Mouse (Mus musculus): ENCODE measurements at regions not wholly inside any gene's neighbourhood (a gene's known extent, or its start where the extent isn't known, plus 50 kb on each side); places are given as distances from the start of the nearest gene placed in this dataset.
A peak's percentile ranks its signal among the peaks of the same experiment; 100 is the strongest.

DNA sequence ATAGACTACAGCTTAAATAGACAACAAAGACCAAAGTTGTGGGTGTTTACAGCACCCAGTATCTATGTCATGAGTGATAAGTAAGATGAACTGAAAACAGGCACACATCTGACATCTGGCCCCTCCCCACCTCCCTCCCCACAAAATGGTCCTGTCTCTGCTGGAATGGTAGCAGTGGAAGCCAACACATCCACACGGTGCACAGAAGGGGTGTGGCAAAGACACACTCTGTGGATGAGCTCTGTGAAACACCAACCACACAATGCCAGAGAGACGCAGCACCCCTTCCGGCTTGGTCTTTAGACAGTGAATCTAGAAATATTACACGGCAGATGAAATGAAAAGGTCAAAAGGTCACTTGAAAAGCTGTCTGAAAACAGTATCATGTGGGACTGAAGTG lies 85.6 kb downstream of the Fgf18 start:
- ATAC-seq (replicated peaks; ENCODE audit: low read depth, poor library complexity, severe bottlenecking): no peak

DNA sequence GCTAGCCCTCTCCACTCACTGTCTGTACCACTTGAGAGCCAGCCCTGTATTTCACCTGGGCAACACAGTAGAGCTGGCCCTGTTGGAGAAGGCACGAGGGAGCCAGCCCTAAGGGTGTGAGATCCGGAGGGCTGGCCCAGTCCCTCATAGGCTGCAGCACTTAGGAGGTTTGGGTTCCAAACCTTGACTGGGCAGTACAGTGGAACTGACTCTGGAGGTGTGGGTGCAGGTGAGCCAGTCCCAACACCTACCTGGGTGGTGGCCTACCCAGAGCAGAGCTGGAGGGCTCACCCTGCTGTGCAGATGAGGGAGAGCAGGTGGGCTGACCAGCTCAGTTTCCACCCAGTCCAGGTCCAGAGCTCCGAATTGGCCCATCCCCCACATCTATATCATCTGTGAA lies 86.8 kb downstream of the Fgf18 start:
- ATAC-seq (replicated peaks; ENCODE audit: low read depth, poor library complexity, severe bottlenecking): no peak

DNA sequence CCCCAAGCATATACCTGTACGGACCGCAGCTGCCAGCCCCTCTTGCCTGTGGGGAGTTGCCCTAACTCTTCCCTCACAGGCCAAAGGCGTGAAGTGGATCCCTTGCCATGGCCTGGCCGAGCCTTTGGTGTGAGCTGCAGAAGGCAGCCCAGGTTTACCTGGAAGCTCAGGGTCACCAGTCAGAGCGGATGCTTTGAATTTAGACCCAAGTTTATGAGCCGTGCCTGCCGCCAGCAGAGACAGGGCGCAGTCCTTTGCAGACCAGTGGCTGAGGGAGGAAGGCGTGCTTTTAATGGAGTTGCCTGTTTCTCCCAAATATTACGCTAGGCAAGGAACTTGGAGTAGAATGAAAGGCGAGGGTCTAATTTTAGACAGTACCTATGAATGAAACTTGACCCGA lies 97.0 kb downstream of the Fgf18 start:
- no peak for ATAC-seq (replicated peaks; ENCODE audit: low read depth, poor library complexity, severe bottlenecking)

DNA sequence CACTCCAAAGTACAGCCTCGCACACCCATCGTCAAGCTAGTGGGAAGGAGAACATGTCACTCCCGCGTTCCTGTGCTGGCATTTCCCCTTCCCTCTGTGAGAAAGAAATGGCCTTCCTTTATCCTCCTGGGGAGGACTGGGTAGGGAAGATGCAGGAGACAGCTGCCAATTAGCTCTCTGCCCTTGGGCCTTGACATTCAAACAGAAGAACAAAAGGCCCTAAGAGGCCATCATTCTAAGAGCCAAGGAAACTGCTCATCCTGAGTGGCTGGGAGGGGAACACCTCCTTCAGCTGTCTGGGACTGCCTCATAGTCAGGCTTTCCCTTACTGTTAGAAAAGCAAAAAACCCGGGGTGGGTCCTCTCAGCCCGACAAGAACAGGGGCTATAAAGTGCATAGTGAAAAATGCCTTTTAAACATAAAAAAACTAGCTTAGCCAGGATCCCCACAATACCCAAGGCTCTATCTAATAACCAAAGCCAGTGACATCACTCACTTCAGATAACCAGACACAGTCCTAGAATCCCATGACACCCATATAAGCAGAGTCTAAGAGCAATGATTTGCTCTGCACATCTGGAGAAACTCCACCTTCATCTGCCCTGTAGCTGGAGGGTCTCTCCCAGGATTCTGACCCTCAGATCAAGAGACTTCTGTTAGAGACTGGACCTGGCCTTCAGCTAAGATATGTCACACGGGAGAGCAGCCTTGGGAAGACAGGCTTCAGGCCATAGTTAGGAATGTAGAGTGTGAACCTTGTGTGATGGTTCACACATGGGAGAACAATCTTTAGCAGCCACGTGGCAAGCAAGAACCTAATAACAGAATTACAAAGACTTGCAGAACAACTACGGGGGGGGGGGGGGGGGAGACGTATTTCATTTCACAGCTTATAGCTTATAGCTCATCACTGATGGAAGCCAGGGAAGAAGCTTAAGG lies 107.1 kb downstream of the Fgf18 start:
- no peak for ATAC-seq (replicated peaks; ENCODE audit: low read depth, poor library complexity, severe bottlenecking)

DNA sequence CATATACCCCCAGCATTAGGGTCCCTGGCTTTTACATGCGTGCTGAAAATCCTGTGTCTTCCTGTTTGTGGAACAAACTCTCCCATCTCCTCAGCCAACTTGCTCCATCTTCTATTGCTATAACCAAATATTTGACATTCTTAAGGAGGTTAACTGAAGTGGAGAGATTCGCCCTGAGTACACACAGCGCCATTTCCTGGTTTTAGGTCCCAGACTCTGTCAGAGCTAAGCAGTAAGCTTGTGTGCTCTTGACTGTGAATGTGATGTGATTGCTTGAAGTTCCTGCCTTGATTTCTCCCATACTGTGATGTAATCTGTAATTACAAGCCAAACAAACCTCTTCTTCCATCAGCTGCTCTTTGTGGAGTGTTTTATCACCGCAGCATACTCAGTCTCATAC lies 110.8 kb downstream of the Fgf18 start:
- ATAC-seq (replicated peaks; ENCODE audit: low read depth, poor library complexity, severe bottlenecking): no peak

DNA sequence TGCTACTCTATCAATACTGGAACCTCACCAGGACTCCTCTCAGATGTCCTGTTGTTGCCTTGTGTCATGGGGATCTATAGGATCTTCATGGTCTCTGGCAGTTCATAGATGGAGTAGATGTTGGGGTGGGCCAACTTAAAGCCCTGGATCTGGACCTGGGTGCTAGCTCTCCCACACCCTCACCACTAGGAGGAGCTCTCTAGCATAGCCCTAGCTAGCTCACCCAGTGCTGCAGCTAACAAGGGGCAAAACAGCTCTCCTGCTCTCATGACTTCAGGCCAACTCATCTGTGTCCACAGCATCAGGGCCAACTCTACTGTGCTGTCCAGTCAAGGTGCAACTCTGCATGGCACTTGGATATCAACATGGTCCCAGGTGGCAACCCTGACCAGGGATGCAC lies 118.3 kb downstream of the Fgf18 start:
- peak; percentile 54; the same call in 1 of the 2 replicates for ATAC-seq (replicated peaks; ENCODE audit: low read depth, poor library complexity, severe bottlenecking)

DNA sequence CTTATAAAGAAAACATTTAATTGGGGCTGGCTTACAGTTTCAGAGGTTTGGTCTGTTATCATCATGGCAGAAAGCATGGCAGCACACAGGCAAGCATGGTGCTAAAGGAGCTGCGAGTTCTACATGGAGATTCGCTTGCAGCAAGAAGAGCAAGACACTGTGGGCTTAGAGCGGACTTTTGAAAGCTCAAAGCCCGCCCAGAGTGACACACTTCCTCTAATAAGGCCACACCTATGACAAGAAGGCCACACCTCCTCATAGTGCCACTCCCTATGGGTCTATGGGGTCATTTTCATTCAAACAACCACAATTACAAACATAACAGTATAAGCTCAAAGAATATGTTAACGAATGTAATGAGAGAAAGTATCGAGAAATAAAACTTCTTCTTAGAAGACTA lies 120.1 kb downstream of the Fgf18 start:
- ATAC-seq (replicated peaks; ENCODE audit: low read depth, poor library complexity, severe bottlenecking): no peak

DNA sequence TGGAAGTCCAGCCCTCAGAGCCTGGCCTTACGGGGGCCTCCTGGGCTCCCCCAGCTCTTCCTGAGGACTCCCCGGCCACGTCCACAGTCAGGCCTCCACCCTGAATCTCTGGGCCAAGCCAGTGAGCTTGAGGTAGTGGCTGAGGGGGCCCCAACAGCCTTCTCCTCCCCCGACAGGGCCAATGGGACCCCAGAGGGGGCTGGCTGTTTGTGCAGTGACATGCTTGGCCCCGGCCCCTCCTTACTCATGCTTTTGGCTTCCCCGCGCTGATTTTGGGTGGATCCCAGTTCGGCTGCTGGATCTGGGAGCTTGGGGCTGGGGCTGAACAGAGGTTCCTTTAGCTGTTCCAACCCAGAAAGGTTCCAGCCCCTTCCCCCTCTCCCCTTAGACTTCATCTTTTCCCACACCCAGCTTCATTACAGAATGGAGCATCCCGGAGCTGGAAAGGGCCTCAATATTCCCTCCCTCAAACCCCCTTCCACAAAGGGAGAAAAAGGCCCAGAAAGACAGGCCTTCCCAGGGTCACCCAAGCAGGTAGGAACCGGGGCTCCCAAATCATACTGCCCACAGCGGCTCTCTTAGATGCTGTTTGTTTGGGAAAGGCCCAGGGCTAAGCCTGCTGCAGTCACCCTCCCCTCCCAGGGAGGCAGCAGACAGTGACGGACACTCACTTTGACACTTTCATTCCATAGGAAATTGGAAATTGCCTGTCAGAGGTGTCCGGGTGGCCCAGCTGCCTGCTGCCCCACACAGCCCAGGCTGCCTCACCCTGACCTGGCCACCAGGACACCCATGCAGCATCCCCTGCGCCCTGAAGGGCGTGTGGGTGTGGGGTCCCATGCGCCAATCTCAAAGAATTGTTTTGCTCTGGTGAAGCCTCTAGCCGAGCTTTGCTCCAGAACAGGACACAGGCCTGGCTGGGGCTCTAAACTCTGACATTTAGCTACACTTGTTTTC lies 133.7 kb downstream of the Fgf18 start:
- no peak for ATAC-seq (replicated peaks; ENCODE audit: low read depth, poor library complexity, severe bottlenecking)

DNA sequence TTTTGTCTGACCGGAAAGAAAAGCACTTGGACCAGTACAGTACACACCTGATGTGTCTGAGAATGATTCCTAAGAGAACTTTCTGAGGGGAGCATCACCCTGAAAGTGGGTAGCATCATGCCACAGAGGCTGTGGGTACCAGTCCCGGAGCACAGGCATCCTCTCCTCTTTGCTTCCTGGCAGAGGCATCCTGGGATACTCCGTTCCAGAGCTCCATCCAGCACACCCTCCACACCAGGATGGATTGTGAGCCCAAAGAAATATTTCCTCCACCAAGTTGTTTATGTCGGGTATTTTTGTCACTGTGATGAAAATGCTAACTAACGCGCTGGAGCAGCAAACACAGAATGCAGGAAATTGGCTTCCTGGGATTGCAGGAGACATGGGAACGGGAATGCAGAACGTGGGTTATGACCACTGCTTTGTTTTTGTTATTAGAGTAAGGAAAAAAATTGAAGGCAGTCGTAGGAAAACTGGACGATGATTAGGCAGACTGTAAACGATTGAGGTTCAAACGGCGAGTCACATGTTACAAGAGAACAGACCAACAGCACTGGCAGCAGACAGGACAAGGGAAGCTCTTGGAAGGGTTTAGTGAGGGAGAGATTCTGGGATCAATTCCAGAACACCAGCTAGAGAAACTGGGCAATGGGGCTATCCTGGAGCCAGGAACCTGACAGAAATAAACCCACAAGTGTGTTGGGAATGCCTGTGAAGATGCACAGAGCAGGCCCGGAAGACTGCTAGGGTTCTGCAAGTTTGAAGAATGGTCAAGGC lies 134.6 kb downstream of the Fgf18 start:
- ATAC-seq (replicated peaks; ENCODE audit: low read depth, poor library complexity, severe bottlenecking): no peak

DNA sequence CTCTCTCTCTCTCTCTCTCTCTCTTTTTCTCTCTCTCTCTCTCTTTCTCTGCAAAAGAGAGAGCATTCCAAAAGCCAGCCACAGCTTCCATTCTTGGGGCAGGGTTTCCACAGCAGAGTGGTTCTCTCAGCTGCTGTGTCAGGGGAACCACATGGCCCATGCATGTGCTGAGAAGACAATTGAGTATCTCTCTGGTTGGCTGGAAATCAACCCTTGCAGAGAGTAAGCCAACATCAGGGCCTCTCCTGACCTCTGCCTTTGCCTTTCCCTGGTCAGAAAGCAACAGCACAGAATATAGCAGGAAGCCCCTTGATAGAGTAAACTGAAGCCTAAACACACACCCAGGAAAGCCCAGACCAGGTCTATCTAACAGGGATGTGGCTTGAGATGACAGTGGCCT lies 138.6 kb downstream of the Fgf18 start:
- no peak for ATAC-seq (replicated peaks; ENCODE audit: low read depth, poor library complexity, severe bottlenecking)

DNA sequence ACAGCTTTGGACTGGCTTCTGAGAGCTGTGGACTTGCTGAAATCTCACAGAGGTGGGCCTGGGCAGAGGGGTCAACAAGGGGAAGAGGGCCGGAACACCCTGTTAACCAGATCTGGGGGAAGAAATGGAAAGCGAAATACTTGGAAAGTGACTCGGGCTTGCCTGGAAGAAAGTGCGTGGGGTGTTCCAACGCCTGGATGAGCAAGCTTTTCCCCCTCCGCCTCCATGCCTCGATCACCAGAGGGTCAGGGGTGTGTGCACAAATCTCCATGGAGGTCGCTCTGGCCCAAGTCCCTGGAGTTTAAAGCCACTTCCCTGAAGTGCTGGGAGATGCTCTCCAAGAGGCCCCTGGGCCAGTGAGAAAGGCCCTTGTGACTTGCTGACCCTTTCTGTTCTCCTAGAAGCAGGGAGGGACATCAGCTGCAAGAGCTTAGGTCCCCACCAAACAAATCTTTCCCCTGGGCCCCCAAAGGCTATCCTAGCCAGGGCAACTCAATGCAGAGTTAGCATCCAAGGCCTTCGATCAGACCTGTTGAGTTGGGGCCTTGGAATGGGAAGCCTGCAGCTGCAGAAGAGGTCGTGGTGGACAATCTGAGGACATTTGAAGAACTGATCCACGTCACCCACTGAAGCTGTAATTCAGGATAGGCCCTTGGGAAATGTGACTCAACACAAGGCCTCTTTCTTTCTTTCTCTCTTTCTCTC lies 139.2 kb downstream of the Fgf18 start:
- ATAC-seq (replicated peaks; ENCODE audit: low read depth, poor library complexity, severe bottlenecking): no peak

DNA sequence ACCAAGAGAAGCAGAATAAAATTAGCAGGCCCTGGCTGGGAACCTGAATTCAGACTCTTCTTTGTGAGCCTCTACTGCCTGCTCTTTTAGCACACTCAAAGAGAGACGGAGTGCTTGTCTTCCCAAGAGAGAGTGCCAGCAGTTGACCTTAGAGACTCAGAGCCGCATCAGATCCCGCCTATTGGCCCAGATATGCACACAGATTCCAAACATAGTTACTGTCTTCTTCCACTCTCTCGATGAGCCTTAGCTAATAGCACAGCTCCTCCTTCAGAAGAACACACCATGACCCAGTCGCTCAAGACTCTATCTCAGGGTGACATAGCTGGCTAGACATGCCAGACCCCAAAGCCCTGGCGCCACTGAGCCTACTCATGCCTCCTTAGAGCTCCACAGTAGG lies 139.8 kb downstream of the Fgf18 start:
- no peak for ATAC-seq (replicated peaks; ENCODE audit: low read depth, poor library complexity, severe bottlenecking)

DNA sequence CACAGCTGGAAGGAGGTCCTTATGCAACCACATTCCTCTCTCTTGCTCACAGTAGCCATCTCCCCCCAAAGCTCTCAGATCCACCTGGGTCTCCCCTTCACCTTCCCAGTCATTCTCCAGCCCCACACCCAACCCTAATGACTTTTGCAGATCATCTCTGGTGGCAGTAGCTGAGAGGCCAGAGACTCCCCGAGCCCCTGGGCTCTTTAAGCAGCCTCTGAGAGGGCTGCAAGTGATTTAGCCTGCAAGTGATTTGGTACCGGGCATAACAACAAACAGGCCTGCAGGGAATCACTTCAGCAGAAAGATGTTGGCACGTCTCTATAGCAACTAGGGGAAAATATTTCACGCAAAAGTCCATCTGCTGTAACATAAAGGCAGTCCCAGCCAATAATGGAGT lies 142.0 kb downstream of the Fgf18 start:
- ATAC-seq (replicated peaks; ENCODE audit: low read depth, poor library complexity, severe bottlenecking): no peak

DNA sequence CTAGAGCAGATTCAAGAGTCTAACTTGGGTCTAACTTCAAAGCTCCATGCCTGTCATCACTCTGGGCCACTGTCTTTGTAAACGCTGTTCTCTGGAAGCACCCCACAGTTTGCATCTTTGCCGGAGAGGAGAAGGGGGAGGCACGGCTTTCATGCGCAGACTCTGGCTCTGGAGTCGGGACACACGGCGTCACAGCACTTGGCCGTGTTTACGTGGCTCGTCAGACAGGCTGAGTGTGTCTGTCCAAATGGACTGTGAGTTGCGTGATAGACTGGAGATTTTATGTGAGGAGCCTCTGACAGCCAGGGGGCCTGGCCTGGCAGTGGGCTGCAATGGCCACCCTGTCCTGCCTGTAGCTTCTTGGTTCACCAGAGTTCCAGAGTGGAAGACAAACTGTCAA lies 142.6 kb downstream of the Fgf18 start:
- no peak for ATAC-seq (replicated peaks; ENCODE audit: low read depth, poor library complexity, severe bottlenecking)

DNA sequence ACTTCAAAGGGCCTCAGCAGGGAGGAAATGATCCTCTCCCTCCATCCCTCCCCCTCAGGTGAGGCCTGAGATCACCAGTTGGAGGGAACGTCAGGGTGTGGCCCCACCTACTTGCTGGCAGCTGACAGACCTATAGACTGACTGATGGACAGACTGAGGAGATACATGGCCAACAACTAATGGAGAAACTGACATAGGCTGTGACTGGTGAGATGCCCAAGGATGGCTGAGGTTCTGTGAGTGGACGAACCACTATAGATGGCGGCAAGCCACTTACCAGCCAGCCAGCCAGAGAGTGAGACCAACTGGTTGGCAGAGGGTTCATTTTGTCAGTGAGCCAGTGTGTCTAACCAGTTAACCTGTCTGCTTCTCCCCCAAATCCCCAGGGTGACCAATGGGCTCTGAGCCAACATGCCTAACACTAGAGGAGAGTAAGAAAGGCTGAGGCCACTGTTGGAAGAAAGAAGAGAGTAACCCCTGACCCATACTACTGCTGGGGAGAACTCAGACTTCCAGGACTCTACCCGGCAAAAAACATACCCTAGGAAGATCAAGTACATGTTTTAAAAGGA lies 147.4 kb downstream of the Fgf18 start:
- ATAC-seq (replicated peaks; ENCODE audit: low read depth, poor library complexity, severe bottlenecking): no peak

DNA sequence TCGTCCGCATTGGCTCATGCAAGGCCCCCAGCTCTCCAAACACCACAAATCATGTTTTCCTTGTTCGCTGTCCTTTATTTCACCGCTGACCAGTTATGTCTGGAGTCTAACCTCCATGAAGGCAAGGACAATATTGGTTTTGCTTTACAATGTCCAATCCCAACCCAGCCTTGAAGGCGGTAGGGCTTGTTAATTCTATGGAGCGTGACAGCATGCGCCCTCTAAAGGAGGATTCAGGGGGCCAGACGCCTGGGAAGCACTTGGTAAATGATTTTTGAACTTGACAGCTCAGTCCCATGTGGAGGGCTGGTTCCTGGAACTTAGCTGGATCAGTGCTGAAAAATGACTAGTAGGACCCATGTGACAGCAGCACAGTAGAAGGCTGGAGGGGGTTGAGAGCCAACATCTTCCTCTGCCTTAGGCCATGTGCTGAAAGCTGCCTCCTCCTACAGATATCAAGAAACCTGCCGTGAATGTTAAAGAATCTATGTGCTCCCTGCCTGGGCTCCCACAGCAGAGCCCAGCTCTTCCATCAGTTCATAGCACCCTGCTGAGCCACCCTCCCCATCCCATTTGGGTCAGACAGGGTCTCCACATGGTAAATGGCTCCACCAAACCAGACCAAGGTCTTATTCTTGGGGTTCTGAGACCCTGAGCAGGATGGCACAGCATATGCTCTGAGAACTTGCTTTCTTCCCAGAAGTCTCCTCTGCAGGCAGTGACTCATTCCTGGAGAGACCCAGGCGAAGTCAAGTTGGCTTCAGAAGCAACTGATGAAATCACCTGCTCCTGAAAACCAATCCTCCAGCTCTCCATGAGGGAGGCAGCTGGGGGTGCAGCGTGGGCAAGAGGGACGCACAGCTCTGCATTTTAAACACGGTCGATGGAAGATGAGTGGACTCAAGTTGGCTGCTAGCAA lies 148.3 kb downstream of the Fgf18 start:
- no peak for ATAC-seq (replicated peaks; ENCODE audit: low read depth, poor library complexity, severe bottlenecking)

DNA sequence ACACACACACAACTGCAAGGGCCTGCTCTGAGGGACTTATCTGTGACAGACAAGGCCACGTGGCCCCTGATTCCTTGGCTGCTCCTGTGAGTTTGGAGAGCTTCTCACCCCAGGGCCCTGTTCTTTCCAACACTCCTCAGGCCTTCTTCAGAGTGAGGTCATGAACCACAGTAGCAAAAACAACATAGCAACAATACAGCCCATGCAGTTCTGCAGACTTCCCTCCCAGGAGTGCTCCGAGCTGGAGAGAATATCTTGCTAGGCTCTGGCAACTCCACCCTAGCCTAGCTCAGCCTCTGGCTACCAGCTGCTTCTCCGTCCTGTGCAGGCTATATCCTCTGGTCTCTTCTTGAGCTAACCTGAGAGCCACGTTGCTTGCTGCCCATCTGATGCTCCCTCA lies 152.8 kb downstream of the Fgf18 start:
- no peak for ATAC-seq (replicated peaks; ENCODE audit: low read depth, poor library complexity, severe bottlenecking)

DNA sequence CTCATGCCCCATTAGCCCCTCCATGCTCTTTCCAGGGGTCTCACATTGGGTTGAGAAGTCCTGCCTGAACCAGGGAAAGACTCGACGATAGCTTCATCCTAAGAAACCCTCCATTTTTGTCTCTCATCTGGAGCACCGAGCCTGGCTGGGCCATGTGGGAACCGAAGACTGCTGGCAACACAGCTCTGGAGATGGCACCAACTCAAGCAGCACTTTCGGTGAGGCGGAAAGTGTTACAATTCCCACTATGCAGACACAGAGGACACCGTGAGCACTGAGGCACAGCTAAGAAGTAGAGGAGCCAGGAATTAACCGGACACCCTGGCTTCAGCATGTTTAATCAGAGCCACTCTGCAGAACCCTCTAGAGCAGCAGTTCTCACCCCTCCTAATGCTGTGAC lies 153.8 kb downstream of the Fgf18 start:
- no peak for ATAC-seq (replicated peaks; ENCODE audit: low read depth, poor library complexity, severe bottlenecking)
